Mouse (Mus musculus): ENCODE measurements around the gene Vmn1r159.
"Not testable (repeated sequence)": the region's sequence is repeated elsewhere in the genome, so short reads cannot be mapped to it uniquely, and the experiment has no call there.

Gene Vmn1r159

DNA sequence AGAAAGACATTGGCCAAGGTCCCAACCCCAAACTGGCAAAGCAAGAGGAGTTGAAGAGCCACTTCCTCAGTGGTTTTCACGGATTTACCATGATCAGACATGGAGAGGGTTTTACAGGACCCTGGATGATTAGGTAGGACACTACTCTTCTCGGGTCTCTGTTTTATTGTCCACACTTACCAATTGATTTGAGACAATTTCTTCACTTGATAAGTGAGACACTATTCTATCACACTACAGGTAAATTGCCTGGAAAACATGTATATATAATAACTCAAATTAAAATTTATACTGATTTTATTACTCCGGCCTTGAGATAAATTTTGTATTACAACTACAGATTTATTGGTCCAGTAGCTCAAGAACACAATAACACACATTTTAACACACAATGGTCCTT is at the start of gene Vmn1r159:
Vmn1r159 (minus strand) TSS at position 101 of the 400 bp plus-strand sequence.
- DNase-seq, result not testable (repeated sequence)

- DNase-seq, result not testable (repeated sequence)
Measured at GRCm38 (mm10) chr7:22870924-22871323, 27.5 kb upstream of the Vmn1r159 start, which contains the start of gene Vmn1r160. Gene Vmn1r160, plus strand, starts transcription at chr7:22871224.

All from lung, adult 18-20 months (tissue).